Mouse (Mus musculus) macrophage (primary cell): Measurements from ENCODE around the gene Ndufs4. TPM values are rescaled to one million over a fixed set of nuclear protein-coding genes. Genes with fewer than 3 reads are reported as not detected.

Experiments used
- H3K27ac ChIP-seq: fragments of 350-480 bp; formaldehyde crosslinking; 2 replicates; pipeline ENCODE4 v1.9.0; 2021
- H3K36me3 ChIP-seq: fragments of 350-480 bp; formaldehyde crosslinking; 2 replicates; pipeline ENCODE4 v1.9.0; 2021; ENCODE audit errors: inconsistent target
- H3K4me3 ChIP-seq: fragments of 350-480 bp; formaldehyde crosslinking; 2 replicates; pipeline ENCODE4 v1.9.0; 2021; ENCODE audit errors: inconsistent target
- H3K79me2 ChIP-seq: fragments of 350-480 bp; formaldehyde crosslinking; 2 replicates; pipeline ENCODE4 v1.9.0; 2021; ENCODE audit errors: inconsistent target
- WGBS: methylation state at CpG from one replicate; pipeline ENCODE4 v1.1.7; 2026; ENCODE audit warnings: inconsistent platforms; ENCODE audit not compliant: missing documents; 5-methylcytosine and 5-hydroxymethylcytosine counted together
- polyA plus RNA-seq: library from polyadenylated mRNA; stranded (reverse); fragments of 250-400 nt; gene quantifications from 3 replicates; pipeline ENCODE4 v1.2.4, GENCODE M21; 2018; ENCODE audit warnings: inconsistent platforms

Gene Ndufs4
- polyA plus RNA-seq, 1 experiment from 2014 or later: 33.9 TPM

DNA sequence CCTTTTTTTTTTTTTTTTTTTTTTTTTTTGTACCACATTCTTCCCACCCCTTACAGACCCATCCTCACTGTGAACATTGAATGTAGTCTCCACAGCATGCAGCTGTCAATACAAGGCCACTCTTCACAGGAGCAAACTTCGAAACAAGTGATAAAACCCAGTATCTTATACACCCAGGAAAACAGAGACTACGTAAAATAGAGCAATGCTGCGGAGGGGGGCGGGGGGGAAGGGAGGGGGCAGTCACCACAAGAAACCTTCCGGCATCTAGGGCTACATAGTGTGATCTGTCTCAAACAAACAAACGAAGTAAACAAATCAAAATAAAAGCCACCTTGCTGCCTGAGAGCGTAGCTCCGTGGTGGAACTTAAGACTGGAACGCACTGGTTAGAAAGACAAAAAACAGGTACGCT, 977 bp downstream of the Ndufs4 start:
- H3K27ac ChIP-seq: no peak overlapping the region
- H3K79me2 ChIP-seq: peaks cover 44% of the 10 kb centered on the region
- 4% methylated on average over 10 of the region's 10 CpGs for WGBS
- H3K36me3 ChIP-seq: no peaks in the 10 kb centered on the region
- peak overlapping the region; percentile 89 for H3K4me3 ChIP-seq

DNA sequence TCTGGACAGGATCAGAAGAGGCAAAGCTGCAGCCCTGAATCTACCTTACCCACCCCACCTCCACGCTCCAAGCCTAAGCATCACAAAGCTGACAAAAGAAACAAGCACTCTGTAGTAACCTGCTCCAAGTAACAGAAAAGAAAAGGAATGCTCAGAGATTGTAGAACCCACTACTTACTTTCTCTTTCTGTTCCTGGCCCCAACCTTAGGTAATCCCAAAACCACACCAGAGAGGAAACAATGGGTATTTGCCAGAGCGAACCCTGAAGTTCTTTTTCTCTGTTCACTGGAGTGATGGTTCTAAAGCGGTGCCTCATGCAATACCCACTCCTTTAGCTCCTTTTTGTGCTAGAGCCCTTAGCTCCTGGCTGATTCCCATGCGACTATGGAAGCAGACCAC, 11.5 kb downstream of the Ndufs4 start:
- Histone ChIP-seq H3K27ac (no peak overlapping the region), H3K4me3 (no peak overlapping the region), H3K36me3 (peaks cover 10% of the 10 kb centered on the region), H3K79me2 (peaks cover 90% of the 10 kb centered on the region)
- 63% methylated on average over 3 of the region's 4 CpGs for WGBS

DNA sequence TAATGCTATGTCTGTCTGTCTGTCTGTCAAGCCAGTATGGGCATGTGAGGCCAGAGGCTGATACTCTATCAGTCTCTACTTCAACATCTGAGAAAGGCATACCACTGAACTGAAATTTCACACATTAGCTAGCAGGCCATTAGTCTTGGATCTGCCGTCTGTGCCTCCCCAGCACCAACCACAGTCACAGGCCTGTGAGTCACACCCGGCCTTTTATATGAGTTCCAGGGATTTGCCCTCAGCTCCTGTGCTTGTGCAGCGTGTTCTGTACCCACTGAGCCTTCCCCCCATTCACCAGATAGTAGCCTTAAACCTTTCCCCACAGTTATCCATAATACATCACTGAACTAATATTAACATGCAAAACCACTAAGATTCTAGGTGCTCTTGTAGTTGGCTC, 26.0 kb downstream of the Ndufs4 start:
- 98% methylated on average over 3 of the region's 3 CpGs for WGBS

DNA sequence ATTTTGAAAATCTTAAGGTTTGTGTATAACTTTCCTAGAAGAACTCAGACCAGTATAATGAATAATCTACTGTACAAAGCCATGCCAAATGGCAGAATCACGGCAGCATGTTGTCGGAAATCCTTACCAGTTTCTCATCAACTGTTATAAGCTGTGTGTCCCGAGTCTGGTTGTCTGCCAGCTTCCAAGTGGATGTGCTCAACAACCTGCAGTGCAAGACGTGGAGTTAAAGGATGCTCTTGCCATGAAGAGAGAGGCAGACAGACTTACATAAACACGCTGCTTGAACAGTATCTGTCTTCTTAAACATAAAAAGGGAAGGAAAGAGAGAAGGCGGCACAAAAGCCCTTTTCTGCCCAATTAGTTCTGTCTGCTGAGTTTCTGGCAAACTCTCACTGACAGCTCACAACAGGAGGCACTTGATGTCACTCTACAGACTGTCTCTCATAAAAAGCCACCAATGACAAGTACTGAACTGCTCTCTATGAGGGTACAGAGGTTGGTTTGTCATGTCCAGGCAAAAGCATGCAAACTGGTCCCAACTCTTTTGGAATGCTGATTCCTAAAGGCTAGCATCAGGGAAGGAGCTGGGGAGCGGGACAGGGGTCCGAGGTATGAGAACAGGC, 36.6 kb downstream of the Ndufs4 start:
- Histone ChIP-seq H3K36me3 (no peaks in the 10 kb centered on the region), H3K79me2 (no peaks in the 10 kb centered on the region), H3K4me3 (no peak overlapping the region), H3K27ac (no peak overlapping the region)
- 92% methylated on average over 8 of the region's 8 CpGs for WGBS

More for the DNA sequence above, 26.0 kb downstream of the Ndufs4 start:
- H3K27ac ChIP-seq: no peak overlapping the region
- H3K36me3 ChIP-seq: no peaks in the 10 kb centered on the region
- no peak overlapping the region for H3K4me3 ChIP-seq
- H3K79me2 ChIP-seq: peaks cover 62% of the 10 kb centered on the region; the same call in 1 of the 2 replicates

DNA sequence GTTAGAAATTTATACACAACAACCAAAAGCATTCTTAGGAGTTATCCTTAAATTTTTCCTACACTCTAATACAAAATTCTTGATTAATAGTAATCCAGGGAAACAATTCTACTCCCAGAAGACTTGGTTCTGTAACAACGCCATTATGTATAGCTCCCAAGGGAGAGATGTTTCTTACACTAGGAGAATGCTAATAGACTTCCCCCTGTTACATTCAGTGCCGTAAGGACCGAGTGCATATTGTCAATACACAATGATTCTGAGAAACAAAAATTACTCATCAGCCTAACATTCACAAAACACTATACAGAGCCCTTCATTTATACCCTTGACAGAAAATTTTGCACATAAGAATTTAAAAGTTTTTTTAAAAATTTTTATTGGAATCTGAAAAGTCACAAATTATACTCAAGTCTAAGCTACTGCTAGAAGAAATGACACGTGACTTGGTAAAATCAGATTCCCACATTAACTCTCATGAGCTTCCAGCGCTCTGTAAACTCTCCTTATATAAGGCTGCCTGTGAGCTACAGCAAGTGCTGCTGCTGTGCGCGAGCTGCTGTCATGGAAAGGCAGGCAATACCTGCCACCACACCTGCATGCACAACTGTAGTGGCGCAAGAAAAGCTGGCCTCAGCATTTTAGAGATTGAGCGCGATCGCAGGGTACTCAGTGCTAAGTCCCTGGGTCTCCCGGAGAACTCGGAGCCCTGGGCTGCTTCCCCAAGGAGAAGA, 42.9 kb downstream of the Ndufs4 start:
- WGBS: 92% methylated on average over 13 of the region's 13 CpGs
- H3K4me3 ChIP-seq: no peak overlapping the region
- no peaks in the 10 kb centered on the region for H3K79me2 ChIP-seq
- H3K27ac ChIP-seq: no peak overlapping the region
- no peaks in the 10 kb centered on the region for H3K36me3 ChIP-seq

DNA sequence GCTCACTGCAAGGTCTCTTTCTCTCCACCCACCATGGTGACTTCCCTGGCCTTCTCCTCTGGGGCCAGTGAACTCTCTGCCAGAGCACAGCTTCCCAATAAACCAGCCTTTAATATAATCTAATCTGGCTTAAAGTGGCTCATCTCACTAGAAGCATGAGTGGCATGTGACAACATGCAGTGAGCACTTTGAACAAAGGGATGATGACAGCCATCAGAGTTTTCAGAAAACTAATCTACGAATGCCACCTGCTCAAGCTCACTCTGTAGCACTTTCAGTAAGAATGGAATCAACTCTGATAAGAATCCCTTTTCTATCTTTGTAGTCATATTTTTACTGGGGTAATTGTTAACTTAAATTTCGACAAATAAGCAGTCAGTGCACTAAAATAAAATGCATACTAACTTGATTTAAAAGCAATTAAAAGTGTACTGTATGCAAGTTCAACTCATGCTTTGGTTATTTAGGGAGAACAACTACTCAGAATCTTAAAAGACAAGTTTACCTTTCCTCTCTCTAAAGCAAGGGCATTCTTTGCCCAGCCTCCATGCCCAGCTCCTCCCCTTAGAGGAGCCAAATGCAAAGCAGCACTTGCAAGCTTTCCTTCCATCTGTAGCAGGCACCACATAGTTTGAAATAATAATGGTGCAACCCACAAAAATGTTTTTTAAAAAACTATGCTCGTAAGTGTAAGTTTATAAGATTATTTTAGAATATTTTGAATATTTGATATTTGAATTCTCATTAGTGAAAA, 43.7 kb downstream of the Ndufs4 start:
- WGBS: 92% methylated on average over 3 of the region's 3 CpGs
- Histone ChIP-seq H3K36me3 (no peaks in the 10 kb centered on the region), H3K79me2 (no peaks in the 10 kb centered on the region), H3K27ac (no peak overlapping the region), H3K4me3 (no peak overlapping the region)

DNA sequence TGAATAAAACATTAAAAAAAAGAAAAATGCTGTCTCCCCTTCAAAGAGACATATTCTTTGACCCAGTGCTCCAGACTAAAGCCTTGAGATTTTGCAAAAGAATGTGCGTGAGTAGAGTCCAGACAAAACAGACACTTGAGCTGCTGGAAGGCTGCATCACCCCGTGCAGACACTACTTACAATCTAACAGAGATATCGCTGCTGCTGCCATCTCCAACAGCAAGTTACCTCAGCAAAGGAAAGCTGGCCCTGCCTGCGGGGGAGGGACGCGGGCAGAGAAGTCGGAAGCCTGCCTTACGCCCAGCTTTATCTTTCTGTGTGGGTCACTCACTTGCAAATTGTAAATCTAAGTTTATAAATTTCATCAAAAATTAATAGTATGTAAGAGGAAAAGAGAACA, 45.1 kb downstream of the Ndufs4 start:
- Histone ChIP-seq H3K27ac (no peak overlapping the region), H3K4me3 (no peak overlapping the region), H3K36me3 (no peaks in the 10 kb centered on the region), H3K79me2 (no peaks in the 10 kb centered on the region)
- WGBS: 91% methylated on average over 7 of the region's 8 CpGs

DNA sequence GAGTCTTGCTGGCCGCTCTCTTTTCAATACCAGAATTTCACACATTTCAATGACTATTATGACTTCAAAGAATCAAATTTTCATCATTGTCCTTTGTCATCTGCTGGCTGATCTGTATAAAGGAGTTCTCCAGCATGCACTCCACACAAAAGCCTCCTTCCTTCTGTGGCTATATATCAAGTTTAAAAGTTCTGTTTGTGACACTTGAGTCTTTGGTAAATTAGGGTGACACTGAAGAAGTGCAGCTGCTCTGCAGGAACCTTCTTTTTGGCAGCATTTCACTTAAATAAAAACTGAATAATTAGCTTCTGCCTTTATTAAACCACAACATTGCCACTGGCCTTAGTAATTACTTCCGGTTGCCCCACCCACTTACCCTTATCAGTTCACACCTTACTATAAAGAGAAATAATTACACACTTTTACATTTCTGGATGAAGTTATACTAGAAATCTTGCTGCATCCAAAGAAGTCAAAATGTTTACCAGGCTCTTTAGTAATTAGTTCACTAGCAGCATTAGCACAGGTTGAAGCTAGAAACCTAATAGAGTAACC, 68.1 kb downstream of the Ndufs4 start:
- no peak overlapping the region for H3K27ac ChIP-seq
- WGBS: 91% methylated on average over 2 of the region's 2 CpGs
- no peaks in the 10 kb centered on the region for H3K79me2 ChIP-seq

DNA sequence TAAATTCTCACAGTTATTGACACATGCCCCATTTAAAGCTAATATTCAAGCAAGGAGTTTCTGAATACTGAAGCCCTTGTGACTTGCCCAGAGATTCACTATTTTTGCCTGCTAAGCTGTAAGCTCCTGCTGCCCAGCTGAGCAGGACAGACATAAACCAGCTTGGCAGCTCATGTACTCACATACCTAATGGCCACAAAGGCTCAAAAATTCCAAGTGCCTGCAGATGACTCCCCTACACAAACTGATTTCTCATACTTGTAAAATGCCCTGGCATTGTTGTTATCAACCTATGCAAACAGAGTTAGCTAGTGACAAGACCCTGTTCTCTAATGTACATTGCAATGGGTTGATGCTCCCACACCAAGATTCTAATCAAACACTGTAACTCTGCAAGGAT, 68.9 kb downstream of the Ndufs4 start:
- Histone ChIP-seq H3K36me3 (no peaks in the 10 kb centered on the region; the same call in 1 of the 2 replicates), H3K27ac (no peak overlapping the region), H3K4me3 (no peak overlapping the region), H3K79me2 (no peaks in the 10 kb centered on the region)

More for the DNA sequence above, 68.1 kb downstream of the Ndufs4 start:
- H3K36me3 ChIP-seq: no peaks in the 10 kb centered on the region; the same call in 1 of the 2 replicates
- H3K4me3 ChIP-seq: no peak overlapping the region

DNA sequence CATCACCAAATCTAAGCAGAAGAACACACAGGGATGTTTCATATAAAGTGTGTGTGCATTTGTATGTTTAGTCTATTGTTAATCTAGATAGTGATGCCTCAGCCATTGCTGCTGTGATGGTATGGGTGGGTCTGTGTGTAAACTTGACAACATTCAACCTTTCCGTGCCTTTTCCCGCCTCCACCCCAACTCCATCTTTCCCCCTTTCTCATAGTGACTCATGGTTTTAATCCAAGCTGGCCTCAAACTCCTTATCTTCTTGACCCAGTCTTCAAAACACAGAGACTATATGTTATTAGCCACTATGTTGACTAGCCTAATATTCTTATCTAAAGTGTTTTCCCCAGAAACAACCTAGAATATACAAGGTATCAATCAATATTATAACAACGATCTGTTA, 72.7 kb downstream of the Ndufs4 start:
- WGBS: 90% methylated on average over 3 of the region's 3 CpGs
- Histone ChIP-seq H3K27ac (no peak overlapping the region), H3K79me2 (no peaks in the 10 kb centered on the region), H3K36me3 (no peaks in the 10 kb centered on the region; the same call in 1 of the 2 replicates), H3K4me3 (no peak overlapping the region)

DNA sequence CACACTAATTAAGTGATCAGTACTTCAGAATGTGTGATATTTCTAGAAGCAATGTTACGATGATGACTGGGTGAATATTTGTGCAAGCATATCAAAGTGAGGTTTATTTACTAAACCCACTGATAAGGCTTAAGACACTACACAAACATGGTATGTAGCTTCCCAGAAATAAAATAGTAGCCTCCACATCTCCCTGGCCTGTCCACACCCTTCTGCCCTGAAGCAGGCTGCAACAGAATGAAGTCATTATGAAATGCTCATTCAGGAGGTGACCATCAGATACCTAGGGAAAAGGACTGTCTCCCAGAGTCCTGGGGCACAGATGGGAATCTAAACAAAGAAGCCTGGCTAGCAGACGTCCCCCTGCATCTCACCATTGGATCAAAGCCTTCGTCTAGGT, 73.1 kb downstream of the Ndufs4 start:
- no peaks in the 10 kb centered on the region for H3K79me2 ChIP-seq
- WGBS: 98% methylated on average over 3 of the region's 3 CpGs
- H3K36me3 ChIP-seq: no peaks in the 10 kb centered on the region; the same call in 1 of the 2 replicates
- no peak overlapping the region for H3K27ac ChIP-seq
- H3K4me3 ChIP-seq: no peak overlapping the region

DNA sequence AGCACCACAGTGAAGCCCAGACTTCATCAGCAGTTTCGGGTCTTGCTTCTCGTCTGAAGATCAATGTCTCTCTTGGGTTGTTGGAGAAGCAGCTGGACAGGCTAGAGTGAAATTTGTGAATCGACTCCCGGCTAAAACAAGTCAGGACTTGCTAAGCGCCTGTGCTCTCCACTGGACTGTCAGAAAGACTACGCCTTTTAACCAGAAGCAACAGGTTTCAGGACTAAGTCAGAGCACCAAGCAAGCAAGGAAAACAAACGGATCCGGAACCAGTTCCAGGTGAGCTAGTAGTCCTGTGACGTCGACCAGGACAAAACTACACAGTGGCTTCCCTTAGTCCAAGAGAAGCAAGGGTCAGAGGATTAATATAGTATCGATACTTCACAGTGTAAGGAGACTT, 77.5 kb downstream of the Ndufs4 start:
- Histone ChIP-seq H3K27ac (no peak overlapping the region), H3K4me3 (no peak overlapping the region), H3K36me3 (no peaks in the 10 kb centered on the region; the same call in 1 of the 2 replicates), H3K79me2 (no peaks in the 10 kb centered on the region)
- WGBS: 95% methylated on average over 11 of the region's 11 CpGs

DNA sequence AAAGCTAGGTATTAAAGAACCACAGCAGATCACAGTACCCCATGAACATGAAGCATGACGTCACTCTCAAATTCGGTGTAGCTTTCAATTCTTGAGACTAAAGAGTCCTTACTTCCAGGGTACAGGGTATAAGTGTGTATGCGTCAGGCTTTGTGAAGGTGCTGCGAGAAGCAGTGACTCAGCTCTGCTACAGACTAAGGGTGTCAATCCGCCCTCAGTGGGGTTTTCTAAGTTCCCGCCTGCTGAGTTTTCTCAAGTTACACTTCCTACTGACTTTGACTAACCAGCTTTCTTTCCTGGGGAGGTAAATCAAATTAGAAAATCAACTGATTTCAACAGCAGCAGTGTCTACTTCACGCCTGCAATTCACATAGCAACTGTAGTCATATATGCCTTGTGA, 83.4 kb downstream of the Ndufs4 start:
- Histone ChIP-seq H3K79me2 (no peaks in the 10 kb centered on the region), H3K36me3 (no peaks in the 10 kb centered on the region), H3K4me3 (no peak overlapping the region), H3K27ac (no peak overlapping the region)
- 92% methylated on average over 7 of the region's 7 CpGs for WGBS

DNA sequence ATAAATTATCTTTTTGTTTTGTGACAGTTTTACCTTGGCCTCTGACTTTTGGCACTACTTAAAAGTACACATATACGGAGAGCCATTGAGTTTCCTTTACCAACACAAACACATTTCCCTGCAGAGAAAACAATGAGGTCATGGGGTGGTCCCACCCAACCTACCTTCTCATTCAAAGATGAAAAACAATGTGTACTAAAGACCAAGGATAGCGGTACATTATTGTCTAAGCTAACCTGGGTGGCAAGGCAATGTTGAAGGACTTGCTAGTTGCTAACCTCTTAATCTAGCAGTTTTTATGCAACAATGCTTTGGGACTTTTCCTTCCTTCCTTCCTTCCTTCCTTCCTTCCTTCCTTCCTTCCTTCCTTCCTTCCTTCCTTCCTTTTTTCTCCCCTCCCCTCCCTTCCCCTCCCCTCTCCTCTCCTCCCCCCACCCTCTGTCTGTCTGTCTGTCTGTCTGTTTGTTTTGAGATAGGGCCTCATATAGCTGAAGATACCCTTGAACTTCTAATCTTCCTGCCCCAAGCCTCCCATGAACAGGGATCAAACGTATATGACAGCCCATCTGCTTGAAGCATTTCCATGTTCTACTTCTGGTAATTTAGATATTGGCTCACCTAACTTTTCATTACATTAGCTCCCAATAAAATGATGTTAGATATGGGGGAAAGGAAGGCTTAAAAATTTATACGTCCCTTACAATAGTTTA, 84.4 kb downstream of the Ndufs4 start:
- H3K27ac ChIP-seq: no peak overlapping the region
- WGBS: 96% methylated on average over 4 of the region's 4 CpGs

More for the DNA sequence above, 84.4 kb downstream of the Ndufs4 start:
- Histone ChIP-seq H3K36me3 (no peaks in the 10 kb centered on the region), H3K79me2 (no peaks in the 10 kb centered on the region), H3K4me3 (no peak overlapping the region)
